Mouse (Mus musculus) midbrain, embryonic 14.5 days (tissue): ENCODE measurements around the gene Pou3f3. TPM values are rescaled to one million over a fixed set of nuclear protein-coding genes. Genes with fewer than 3 reads are reported as not detected.

Experiments
- ATAC-seq: fragments of 200-750 bp; cut with Nextera tagmentation; 2 replicates; pipeline ENCODE4 v1.8.0; 2017; ENCODE audit warnings: moderate number of reproducible peaks, moderate library complexity; ENCODE audit not compliant: low FRiP score, low TSS enrichment
- DNase-seq: peaks from one replicate; pipeline ENCODE4 v3.0.0-alpha.2; 2015
- H3K27ac ChIP-seq: fragments of 300-500 bp; sonication (generic); replicated peaks from 2 replicates; pipeline ENCODE4 v1.5.1; 2014; ENCODE audit warnings: mild to moderate bottlenecking, low read depth, low read length, moderate library complexity
- H3K27me3 ChIP-seq: fragments of 300-500 bp; sonication (generic); 2 replicates; pipeline ENCODE4 v1.6.1; 2014; ENCODE audit warnings: low read length, control low read depth, mixed read lengths; ENCODE audit not compliant: control insufficient read depth, insufficient read depth
- H3K36me3 ChIP-seq: fragments of 300-500 bp; sonication (generic); 2 replicates; pipeline ENCODE4 v1.6.1; 2014; ENCODE audit warnings: low read length, control low read depth; ENCODE audit not compliant: control insufficient read depth, insufficient read depth
- H3K4me1 ChIP-seq: fragments of 300-500 bp; sonication (generic); 2 replicates; pipeline ENCODE4 v1.6.1; 2014; ENCODE audit warnings: mild to moderate bottlenecking, antibody characterized with exemption, low read length, control low read depth; ENCODE audit not compliant: control insufficient read depth, insufficient read depth
- H3K4me2 ChIP-seq: fragments of 300-500 bp; sonication (generic); 2 replicates; pipeline ENCODE4 v1.6.1; 2014; ENCODE audit warnings: mild to moderate bottlenecking, low read length, moderate library complexity
- H3K4me3 ChIP-seq: fragments of 300-500 bp; sonication (generic); replicated peaks from 2 replicates; pipeline ENCODE4 v1.5.1; 2014; ENCODE audit warnings: low read depth, low read length
- H3K9ac ChIP-seq: fragments of 300-500 bp; sonication (generic); replicated peaks from 2 replicates; pipeline ENCODE4 v1.6.1; 2014; ENCODE audit warnings: mild to moderate bottlenecking, low read length, moderate library complexity
- H3K9me3 ChIP-seq: fragments of 300-500 bp; sonication (generic); 2 replicates; pipeline ENCODE4 v1.6.1; 2016; ENCODE audit warnings: low read length, control low read depth, mixed read lengths; ENCODE audit not compliant: control insufficient read depth
- WGBS: fragments of 180-500 bp; shearing (Covaris S2); extraction: QIAGEN DNeasy Blood & Tissue Kit; methylation state at CpG from one replicate; pipeline ENCODE4 v1.1.7; 2014; 5-methylcytosine and 5-hydroxymethylcytosine counted together
- polyA plus RNA-seq: library from polyadenylated mRNA; unstranded; fragments of >200 nt; fragmentation: Nextera tagmentation; extraction: Ambion mirVana; gene quantifications from 2 replicates; pipeline ENCODE4 v1.2.1, GENCODE M21; 2014

Pou3f3 gene
- polyA plus RNA-seq, 1 experiment from 2014 or later = 24.5 TPM

DNA sequence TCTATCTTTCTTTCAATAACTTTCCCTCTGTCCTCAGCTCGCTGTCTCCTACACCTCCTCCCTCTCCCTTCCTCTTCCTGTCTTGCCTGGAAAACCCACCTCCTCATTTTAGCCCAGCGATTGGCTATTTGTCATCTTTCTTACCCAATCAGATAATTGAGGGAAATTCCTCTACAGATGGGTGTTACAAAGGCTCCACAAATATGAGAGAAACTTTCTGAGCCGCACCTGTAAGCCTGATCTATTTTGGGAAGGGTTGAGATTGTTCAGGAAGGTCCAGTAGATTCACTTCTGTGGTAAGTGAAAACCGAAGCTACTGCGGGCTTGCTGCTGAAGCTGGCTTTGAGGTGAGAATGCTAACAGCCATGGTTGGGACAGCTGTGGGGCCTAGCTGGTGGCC is 31.6 kb downstream of the Pou3f3 start:
- DNase-seq (no peak), ATAC-seq (no peak)
- no peaks in the 10 kb centered on the region for H3K36me3 ChIP-seq
- no peak overlapping the region for H3K9ac ChIP-seq
- no peaks in the 10 kb centered on the region for H3K4me1 ChIP-seq
- 89% methylated on average over 5 of the region's 5 CpGs for WGBS
- H3K4me2 ChIP-seq = no peak overlapping the region
- H3K9me3 ChIP-seq = no peaks in the 10 kb centered on the region
- no peak overlapping the region for H3K4me3 ChIP-seq
- H3K27me3 ChIP-seq = no peaks in the 10 kb centered on the region
- no peak overlapping the region for H3K27ac ChIP-seq

DNA sequence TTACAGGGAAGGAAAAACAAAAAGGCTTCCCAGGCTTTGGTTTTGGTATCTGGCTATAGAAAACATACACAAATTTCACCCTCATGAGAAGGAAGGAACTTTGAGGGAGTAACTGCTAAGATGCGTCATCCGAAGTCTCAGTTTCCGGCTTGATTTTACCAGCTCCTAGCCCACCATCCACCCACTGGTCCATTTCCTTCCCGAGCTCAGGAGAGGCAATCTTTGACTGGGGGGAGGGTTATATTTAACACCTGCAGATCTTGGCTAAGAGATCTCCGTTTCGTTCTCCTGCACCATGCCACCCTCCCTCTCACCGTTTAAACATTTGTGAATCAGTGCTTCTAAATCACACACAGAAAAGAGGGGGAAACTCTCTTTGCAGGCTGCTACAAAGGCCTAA is 32.1 kb downstream of the Pou3f3 start:
- no peak for ATAC-seq

DNA sequence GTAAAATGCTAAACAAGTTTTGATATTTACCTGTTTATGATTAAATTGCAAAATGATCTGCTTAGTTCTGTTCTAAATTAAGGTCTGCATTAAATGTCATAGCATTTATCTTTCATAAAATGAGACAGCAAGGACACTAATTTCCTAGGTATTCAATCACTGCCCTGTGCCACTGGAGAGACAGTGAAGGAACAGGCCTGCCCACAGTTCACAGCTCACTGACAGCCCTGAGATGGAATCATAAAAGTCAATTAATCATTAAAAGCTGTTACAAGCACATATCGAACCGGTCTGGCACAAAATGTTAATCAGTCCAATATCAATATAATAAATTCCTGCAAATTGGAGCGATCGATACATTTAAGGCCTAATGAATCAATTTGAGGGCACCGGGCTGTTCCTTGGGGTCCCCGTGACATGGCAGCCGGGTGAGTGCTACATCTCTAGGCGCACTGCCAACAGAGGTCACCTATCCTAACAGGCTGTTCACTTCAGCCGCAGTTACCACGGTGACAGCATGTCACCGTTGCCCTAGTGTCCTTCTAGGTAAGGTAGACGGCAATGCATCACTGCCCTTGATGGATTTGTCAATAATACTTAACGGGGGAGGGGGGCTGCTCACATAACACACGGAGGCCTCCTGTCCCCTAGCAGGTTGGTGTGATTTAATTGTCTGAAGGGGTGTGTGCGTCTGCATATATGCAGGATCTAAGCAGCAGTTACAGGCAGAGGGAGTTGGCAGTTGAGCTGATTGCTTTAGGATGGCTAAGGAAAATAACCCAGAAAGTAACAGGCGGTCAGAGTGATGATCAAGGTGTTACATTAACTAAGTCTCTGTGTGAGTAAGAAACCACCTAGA is 46.0 kb downstream of the Pou3f3 start:
- ATAC-seq (0 out of 2 replicates have a peak, but pooled peaks have one; percentile 17), DNase-seq (peak; percentile 42)
- H3K27ac ChIP-seq = peak overlapping the region; percentile 37; the same call in 1 of the 2 replicates

More for the DNA sequence above, 32.1 kb downstream of the Pou3f3 start:
- Histone ChIP-seq H3K4me1 (no peaks in the 10 kb centered on the region), H3K27me3 (no peaks in the 10 kb centered on the region), H3K4me3 (no peak overlapping the region), H3K9me3 (no peaks in the 10 kb centered on the region), H3K4me2 (no peak overlapping the region), H3K9ac (no peak overlapping the region), H3K36me3 (no peaks in the 10 kb centered on the region), H3K27ac (no peak overlapping the region)
- 87% methylated on average over 7 of the region's 7 CpGs for WGBS
- DNase-seq = no peak

DNA sequence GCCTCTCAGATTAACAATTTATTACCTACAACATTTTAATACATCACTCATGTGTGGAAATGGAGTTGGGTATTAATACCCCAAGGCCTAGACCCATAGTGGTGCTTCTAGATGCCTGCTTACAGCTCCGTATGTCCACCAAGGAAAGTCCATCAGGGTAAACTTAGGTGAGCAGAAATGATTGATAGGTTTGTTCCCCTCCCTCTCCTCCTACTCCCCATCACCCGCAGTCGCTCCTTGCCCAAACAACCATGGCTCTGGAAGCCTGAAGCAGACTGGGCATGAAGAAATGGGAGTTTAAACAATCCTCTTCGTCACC is 46.6 kb downstream of the Pou3f3 start:
- no peaks in the 10 kb centered on the region for H3K36me3 ChIP-seq
- H3K4me3 ChIP-seq = no peak overlapping the region
- DNase-seq (no peak), ATAC-seq (no peak)
- H3K9me3 ChIP-seq = no peaks in the 10 kb centered on the region
- peak overlapping the region; percentile 37; the same call in 1 of the 2 replicates for H3K27ac ChIP-seq
- 77% methylated on average over 4 of the region's 4 CpGs for WGBS
- no peak overlapping the region for H3K4me2 ChIP-seq
- H3K9ac ChIP-seq = no peak overlapping the region
- peaks cover 6% of the 10 kb centered on the region for H3K4me1 ChIP-seq
- no peaks in the 10 kb centered on the region for H3K27me3 ChIP-seq

More for the DNA sequence above, 46.0 kb downstream of the Pou3f3 start:
- 58% methylated on average over 16 of the region's 16 CpGs for WGBS
- Histone ChIP-seq H3K36me3 (no peaks in the 10 kb centered on the region), H3K9ac (no peak overlapping the region), H3K27me3 (no peaks in the 10 kb centered on the region), H3K9me3 (no peaks in the 10 kb centered on the region), H3K4me2 (no peak overlapping the region), H3K4me1 (peaks cover 6% of the 10 kb centered on the region), H3K4me3 (no peak overlapping the region)

DNA sequence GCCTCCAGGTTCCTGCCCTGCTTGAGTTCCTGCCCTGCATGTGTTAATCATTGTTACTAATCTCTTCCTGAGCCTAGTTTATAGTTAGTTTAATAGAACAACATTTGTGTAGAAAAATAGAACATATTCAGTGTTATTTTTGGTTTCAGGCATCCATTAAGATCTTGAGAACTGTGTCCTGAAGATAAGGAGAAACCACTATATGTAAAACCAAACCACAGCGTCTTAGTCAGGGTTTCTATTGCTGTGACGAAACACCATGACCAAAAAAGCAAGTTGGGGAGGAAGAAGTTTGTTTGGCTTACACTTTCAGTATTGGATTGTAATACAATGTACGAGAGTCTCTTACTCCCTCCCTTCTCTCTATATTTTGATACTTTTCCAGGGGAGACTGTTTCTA is 49.5 kb downstream of the Pou3f3 start:
- Histone ChIP-seq H3K4me2 (no peak overlapping the region), H3K9me3 (no peaks in the 10 kb centered on the region), H3K36me3 (no peaks in the 10 kb centered on the region), H3K27me3 (no peaks in the 10 kb centered on the region), H3K4me1 (peaks cover 6% of the 10 kb centered on the region), H3K9ac (no peak overlapping the region), H3K27ac (no peak overlapping the region), H3K4me3 (no peak overlapping the region)
- DNase-seq (no peak), ATAC-seq (no peak)
- 88% methylated on average over 3 of the region's 3 CpGs for WGBS

DNA sequence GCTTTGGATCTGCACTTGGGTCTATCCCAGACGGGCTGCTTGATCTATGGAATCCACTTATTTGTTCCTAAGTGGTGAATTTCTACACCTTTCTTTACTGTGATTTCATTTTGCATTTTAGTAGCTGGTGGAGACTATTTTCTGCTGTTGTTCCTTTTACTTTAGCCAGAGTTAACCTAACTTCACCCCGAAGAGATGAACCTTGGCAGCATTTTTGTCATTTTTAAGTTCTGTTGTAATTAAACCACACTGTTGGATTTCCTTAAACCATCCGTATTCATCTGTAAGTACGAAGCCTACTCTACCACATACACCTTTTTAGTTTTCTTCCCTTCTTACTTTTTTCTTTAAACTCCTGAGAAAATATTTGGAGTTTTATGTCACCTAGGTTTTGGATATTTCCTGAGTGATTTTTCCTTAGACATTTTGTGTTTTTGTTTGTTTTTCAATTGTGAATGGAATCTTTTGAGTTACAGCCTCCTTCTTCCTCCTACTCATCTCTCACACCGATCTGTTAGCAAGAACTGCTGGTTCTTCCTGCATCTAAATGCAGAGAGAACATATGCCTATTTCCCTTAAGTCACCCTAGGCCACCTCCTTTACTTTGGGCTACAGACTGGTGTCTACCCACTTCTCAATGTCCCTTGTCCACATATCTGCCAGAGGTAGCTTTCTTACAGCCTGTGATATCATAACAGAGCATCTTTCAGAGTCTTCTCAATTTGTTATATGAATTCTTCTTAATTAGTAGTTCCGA is 54.1 kb downstream of the Pou3f3 start:
- Histone ChIP-seq H3K27ac (no peak overlapping the region), H3K36me3 (no peaks in the 10 kb centered on the region), H3K4me1 (no peaks in the 10 kb centered on the region), H3K4me2 (no peak overlapping the region), H3K9me3 (no peaks in the 10 kb centered on the region), H3K9ac (no peak overlapping the region), H3K4me3 (no peak overlapping the region), H3K27me3 (no peaks in the 10 kb centered on the region)
- DNase-seq = no peak
- ATAC-seq = no peak
- WGBS = 87% methylated on average over 6 of the region's 6 CpGs

Other genes with a start within 250 kb of the Pou3f3 start
- 35.3 and 39.4 TPM in 2 replicates for gene Mrps9, start 155.5 kb downstream of the Pou3f3 start, polyA plus RNA-seq